Mouse (Mus musculus) lung, embryonic 15.5 days (tissue): ENCODE results near the gene Miox. TPM values are rescaled to one million over a fixed set of nuclear protein-coding genes. Genes with fewer than 3 reads are reported as not detected.

Source experiments
- ATAC-seq: fragments of 200-750 bp; cut with Nextera tagmentation; 2 replicates; pipeline ENCODE4 v1.8.0; 2017; ENCODE audit warnings: moderate number of reproducible peaks, borderline replicate concordance; ENCODE audit not compliant: low FRiP score, low TSS enrichment; ENCODE audit errors: extremely low read depth
- H3K27ac ChIP-seq: fragments of 300-500 bp; sonication (generic); 2 replicates; pipeline ENCODE4 v1.5.1; 2015; ENCODE audit warnings: moderate library complexity, mild to moderate bottlenecking, inconsistent platforms
- H3K27me3 ChIP-seq: fragments of 300-500 bp; sonication (generic); 2 replicates; pipeline ENCODE4 v1.6.1; 2015; ENCODE audit warnings: inconsistent platforms
- H3K36me3 ChIP-seq: fragments of 300-500 bp; sonication (generic); 2 replicates; pipeline ENCODE4 v1.6.1; 2015; ENCODE audit warnings: inconsistent platforms
- H3K4me1 ChIP-seq: fragments of 300-500 bp; sonication (generic); 2 replicates; pipeline ENCODE4 v1.6.1; 2015; ENCODE audit warnings: inconsistent platforms
- H3K4me2 ChIP-seq: fragments of 300-500 bp; sonication (generic); 2 replicates; pipeline ENCODE4 v1.6.1; 2015; ENCODE audit warnings: inconsistent platforms, mild to moderate bottlenecking, moderate library complexity
- H3K4me3 ChIP-seq: fragments of 300-500 bp; sonication (generic); 2 replicates; pipeline ENCODE4 v1.5.1; 2015; ENCODE audit warnings: mild to moderate bottlenecking, inconsistent platforms
- H3K9ac ChIP-seq: fragments of 300-500 bp; sonication (generic); 2 replicates; pipeline ENCODE4 v1.6.1; 2015; ENCODE audit warnings: inconsistent platforms
- H3K9me3 ChIP-seq: fragments of 300-500 bp; sonication (generic); 2 replicates; pipeline ENCODE4 v1.6.1; 2016; ENCODE audit warnings: inconsistent platforms
- WGBS: fragments of 180-500 bp; shearing (Covaris S2); methylation state at CpG from one replicate; pipeline ENCODE4 v1.1.7; 2015; 5-methylcytosine and 5-hydroxymethylcytosine counted together
- polyA plus RNA-seq: library from polyadenylated mRNA; unstranded; fragments of >200 nt; fragmentation: Nextera tagmentation; extraction: Ambion mirVana; gene quantifications from 2 replicates; pipeline ENCODE4 v1.2.1, GENCODE M21; 2015

Miox gene
- polyA plus RNA-seq, 1 experiment from 2014 or later, result not detected

GRCm38 (mm10) chr15:89297695-89298094 lies 36.5 kb upstream of the Miox start:
- Histone ChIP-seq H3K4me3 (no peak overlapping the region), H3K4me1 (peaks cover 3% of the 10 kb centered on the region; the same call in 1 of the 2 replicates), H3K27ac (no peak overlapping the region), H3K27me3 (no peaks in the 10 kb centered on the region), H3K36me3 (peaks cover 72% of the 10 kb centered on the region), H3K9ac (no peak overlapping the region), H3K9me3 (no peaks in the 10 kb centered on the region), H3K4me2 (no peak overlapping the region)
- ATAC-seq, result no peak
- 90% methylated on average over 2 of the region's 2 CpGs for WGBS

GRCm38 (mm10) chr15:89300180-89300579 lies 34.0 kb upstream of the Miox start:
- no peak overlapping the region for H3K4me2 ChIP-seq
- 88% methylated on average over 13 of the region's 13 CpGs for WGBS
- H3K36me3 ChIP-seq, result peaks cover 69% of the 10 kb centered on the region
- ATAC-seq, result no peak
- H3K9me3 ChIP-seq, result no peaks in the 10 kb centered on the region
- H3K4me1 ChIP-seq, result peaks cover 3% of the 10 kb centered on the region; the same call in 1 of the 2 replicates
- no peak overlapping the region for H3K27ac ChIP-seq
- no peaks in the 10 kb centered on the region for H3K27me3 ChIP-seq
- no peak overlapping the region for H3K9ac ChIP-seq
- no peak overlapping the region for H3K4me3 ChIP-seq

- WGBS, result 95% methylated on average over 8 of the region's 8 CpGs
- H3K4me2 ChIP-seq, result no peak overlapping the region
Measured at GRCm38 (mm10) chr15:89300600-89300999, 33.6 kb upstream of the Miox start.

GRCm38 (mm10) chr15:89305966-89306365 lies 28.2 kb upstream of the Miox start:
- no peak overlapping the region for H3K4me2 ChIP-seq
- no peak for ATAC-seq
- peaks cover 6% of the 10 kb centered on the region; the same call in 1 of the 2 replicates for H3K4me1 ChIP-seq
- H3K4me3 ChIP-seq, result no peak overlapping the region
- H3K27ac ChIP-seq, result no peak overlapping the region
- H3K27me3 ChIP-seq, result no peaks in the 10 kb centered on the region
- no peaks in the 10 kb centered on the region for H3K9me3 ChIP-seq
- WGBS, result 57% methylated on average over 1 of the region's 1 CpGs
- no peak overlapping the region for H3K9ac ChIP-seq
- H3K36me3 ChIP-seq, result peaks cover 56% of the 10 kb centered on the region

More at GRCm38 (mm10) chr15:89300600-89300999, 33.6 kb upstream of the Miox start:
- Histone ChIP-seq H3K4me1 (peaks cover 3% of the 10 kb centered on the region; the same call in 1 of the 2 replicates), H3K36me3 (peaks cover 70% of the 10 kb centered on the region), H3K27ac (no peak overlapping the region), H3K9me3 (no peaks in the 10 kb centered on the region), H3K27me3 (no peaks in the 10 kb centered on the region), H3K4me3 (no peak overlapping the region), H3K9ac (no peak overlapping the region)
- ATAC-seq, result no peak

- peaks cover 6% of the 10 kb centered on the region; the same call in 1 of the 2 replicates for H3K4me1 ChIP-seq
- peaks cover 43% of the 10 kb centered on the region for H3K36me3 ChIP-seq
- no peaks in the 10 kb centered on the region for H3K27me3 ChIP-seq
- H3K4me3 ChIP-seq, result no peak overlapping the region
- H3K27ac ChIP-seq, result no peak overlapping the region
- no peak overlapping the region for H3K9ac ChIP-seq
- H3K4me2 ChIP-seq, result no peak overlapping the region
- H3K9me3 ChIP-seq, result no peaks in the 10 kb centered on the region
- 88% methylated on average over 13 of the region's 13 CpGs for WGBS
- ATAC-seq, result no peak
Measured at GRCm38 (mm10) chr15:89307461-89307860, 26.7 kb upstream of the Miox start.

- peaks cover 32% of the 10 kb centered on the region for H3K36me3 ChIP-seq
- no peak for ATAC-seq
- H3K4me3 ChIP-seq, result no peak overlapping the region
- H3K9ac ChIP-seq, result no peak overlapping the region
- H3K4me2 ChIP-seq, result no peak overlapping the region
- H3K27ac ChIP-seq, result no peak overlapping the region
- no peaks in the 10 kb centered on the region for H3K9me3 ChIP-seq
- 81% methylated on average over 7 of the region's 7 CpGs for WGBS
- peaks cover 13% of the 10 kb centered on the region for H3K4me1 ChIP-seq
- no peaks in the 10 kb centered on the region for H3K27me3 ChIP-seq
Measured at GRCm38 (mm10) chr15:89308406-89309139, 25.6 kb upstream of the Miox start.

GRCm38 (mm10) chr15:89309962-89310498 lies 24.2 kb upstream of the Miox start:
- 49% methylated on average over 6 of the region's 6 CpGs for WGBS
- ATAC-seq, result no peak

GRCm38 (mm10) chr15:89313359-89313758 lies 20.8 kb upstream of the Miox start:
- Histone ChIP-seq H3K36me3 (no peaks in the 10 kb centered on the region), H3K4me1 (peaks cover 27% of the 10 kb centered on the region), H3K4me2 (peak overlapping the region; percentile 65), H3K27ac (no peak overlapping the region), H3K9ac (no peak overlapping the region), H3K9me3 (no peaks in the 10 kb centered on the region), H3K4me3 (peak overlapping the region; percentile 2; the same call in 1 of the 2 replicates), H3K27me3 (no peaks in the 10 kb centered on the region)
- ATAC-seq, result no peak
- WGBS, result 62% methylated on average over 4 of the region's 4 CpGs

More at GRCm38 (mm10) chr15:89309962-89310498, 24.2 kb upstream of the Miox start:
- Histone ChIP-seq H3K9me3 (no peaks in the 10 kb centered on the region), H3K27me3 (no peaks in the 10 kb centered on the region), H3K27ac (no peak overlapping the region), H3K4me3 (no peak overlapping the region), H3K4me2 (no peak overlapping the region), H3K36me3 (peaks cover 20% of the 10 kb centered on the region), H3K9ac (no peak overlapping the region), H3K4me1 (peaks cover 23% of the 10 kb centered on the region)

GRCm38 (mm10) chr15:89314107-89314506 lies 20.1 kb upstream of the Miox start:
- 36% methylated on average over 3 of the region's 3 CpGs for WGBS
- no peaks in the 10 kb centered on the region for H3K9me3 ChIP-seq
- no peak overlapping the region for H3K27ac ChIP-seq
- no peaks in the 10 kb centered on the region for H3K27me3 ChIP-seq
- ATAC-seq, result no peak; the same call in 1 of the 2 replicates
- H3K9ac ChIP-seq, result peak overlapping the region; percentile 94
- H3K4me3 ChIP-seq, result peak overlapping the region; percentile 99
- peak overlapping the region; percentile 65 for H3K4me2 ChIP-seq
- H3K4me1 ChIP-seq, result peaks cover 27% of the 10 kb centered on the region
- H3K36me3 ChIP-seq, result no peaks in the 10 kb centered on the region

GRCm38 (mm10) chr15:89314511-89315189 lies 19.5 kb upstream of the Miox start:
- ATAC-seq, result peak; percentile 39
- H3K9ac ChIP-seq, result peak overlapping the region; percentile 94
- no peaks in the 10 kb centered on the region for H3K9me3 ChIP-seq
- H3K27ac ChIP-seq, result peak overlapping the region; percentile 42; the same call in 1 of the 2 replicates
- peaks cover 27% of the 10 kb centered on the region for H3K4me1 ChIP-seq
- under 1% methylated on average over 58 of the region's 58 CpGs for WGBS
- H3K36me3 ChIP-seq, result no peaks in the 10 kb centered on the region
- peak overlapping the region; percentile 65 for H3K4me2 ChIP-seq
- no peaks in the 10 kb centered on the region for H3K27me3 ChIP-seq
- H3K4me3 ChIP-seq, result peak overlapping the region; percentile 99

GRCm38 (mm10) chr15:89315190-89315731 lies 18.9 kb upstream of the Miox start, which contains the start of gene Sbf1:
TSS of gene Sbf1 (minus strand) at chr15:89315311.
- ATAC-seq, result peak; percentile 100
- no peaks in the 10 kb centered on the region for H3K9me3 ChIP-seq
- WGBS, result under 1% methylated on average over 37 of the region's 37 CpGs
- H3K4me3 ChIP-seq, result peak within 1 kb of the TSS; percentile 99
- H3K27ac ChIP-seq, result peak within 1 kb of the TSS; percentile 42; the same call in 1 of the 2 replicates
- H3K4me1 ChIP-seq, result peaks cover 27% of the 10 kb centered on the region
- H3K36me3 ChIP-seq, result no peaks in the 10 kb centered on the region
- peak within 1 kb of the TSS; percentile 94 for H3K9ac ChIP-seq
- no peaks in the 10 kb centered on the region for H3K27me3 ChIP-seq
- H3K4me2 ChIP-seq, result peak within 1 kb of the TSS; percentile 74
